Mouse (Mus musculus) olfactory bulb, adult 2 months (tissue): ENCODE measurements around the gene Midn.

Source experiments
- CTCF ChIP-seq: fragments of 200-500 bp; IDR thresholded peaks from 2 replicates; pipeline ENCODE4 v1.5.1; 2012; ENCODE audit warnings: low read depth, mild to moderate bottlenecking, low read length, moderate library complexity; ENCODE audit not compliant: insufficient read depth
- POLR2A ChIP-seq: fragments of 200-500 bp; IDR thresholded peaks from 2 replicates; pipeline ENCODE4 v1.6.1; 2012; ENCODE audit warnings: mild to moderate bottlenecking, low read depth, low read length, moderate library complexity; ENCODE audit not compliant: insufficient read depth

- TF ChIP-seq CTCF (no peak), POLR2A (peak; percentile 58; the same call in 1 of the 2 replicates)
These were observed at the start of gene Midn for GRCm38 (mm10) chr10:80147719-80148601.
